Mouse (Mus musculus) embryonic facial prominence, embryonic 12.5 days (tissue): ENCODE results near the gene Bcas1. TPM values are rescaled to one million over a fixed set of nuclear protein-coding genes. Genes with fewer than 3 reads are reported as not detected.

Experiments used
- ATAC-seq: fragments of 200-750 bp; cut with Nextera tagmentation; 2 replicates; pipeline ENCODE4 v1.8.0; 2017; ENCODE audit not compliant: insufficient number of reproducible peaks, insufficient read depth, low FRiP score, low TSS enrichment
- H3K27ac ChIP-seq: fragments of 300-500 bp; sonication (generic); 2 replicates; pipeline ENCODE4 v1.5.1; 2016; ENCODE audit warnings: mild to moderate bottlenecking
- H3K27me3 ChIP-seq: fragments of 300-500 bp; sonication (generic); 2 replicates; pipeline ENCODE4 v1.6.1; 2016; ENCODE audit warnings: mild to moderate bottlenecking, moderate library complexity
- H3K36me3 ChIP-seq: fragments of 300-500 bp; sonication (generic); 2 replicates; pipeline ENCODE4 v1.6.1; 2016; ENCODE audit warnings: mild to moderate bottlenecking
- H3K4me1 ChIP-seq: fragments of 300-500 bp; sonication (generic); 2 replicates; pipeline ENCODE4 v1.6.1; 2016
- H3K4me2 ChIP-seq: fragments of 300-500 bp; sonication (generic); replicated peaks from 2 replicates; pipeline ENCODE4 v1.6.1; 2016; ENCODE audit warnings: mild to moderate bottlenecking, moderate library complexity
- H3K4me3 ChIP-seq: fragments of 300-500 bp; sonication (generic); 2 replicates; pipeline ENCODE4 v1.5.1; 2016; ENCODE audit warnings: mild to moderate bottlenecking
- H3K9ac ChIP-seq: fragments of 300-500 bp; sonication (generic); 2 replicates; pipeline ENCODE4 v1.6.1; 2016; ENCODE audit warnings: mild to moderate bottlenecking, moderate library complexity
- H3K9me3 ChIP-seq: fragments of 300-500 bp; sonication (generic); 2 replicates; pipeline ENCODE4 v1.6.1; 2016; ENCODE audit warnings: mild to moderate bottlenecking, moderate library complexity
- WGBS: fragments of 180-500 bp; shearing (Covaris S2); methylation state at CpG from one replicate; pipeline ENCODE4 v1.1.7; 2016; 5-methylcytosine and 5-hydroxymethylcytosine counted together
- polyA plus RNA-seq: library from polyadenylated mRNA; unstranded; fragments of >200 nt; fragmentation: Nextera tagmentation; extraction: Ambion mirVana; gene quantifications from 2 replicates; pipeline ENCODE4 v1.2.1, GENCODE M21; 2016

Bcas1 gene
- polyA plus RNA-seq, 1 experiment from 2014 or later = 1.3 TPM

- H3K27me3 ChIP-seq = no peaks in the 10 kb centered on the region
- H3K4me1 ChIP-seq = peaks cover 10% of the 10 kb centered on the region
- H3K27ac ChIP-seq = no peak overlapping the region
- peak overlapping the region; percentile 39 for H3K9ac ChIP-seq
- H3K9me3 ChIP-seq = no peaks in the 10 kb centered on the region
- H3K36me3 ChIP-seq = no peaks in the 10 kb centered on the region
- H3K4me3 ChIP-seq = peak overlapping the region; percentile 27
- H3K4me2 ChIP-seq = peak overlapping the region; percentile 55
- ATAC-seq = no peak
- 4% methylated on average over 19 of the region's 19 CpGs for WGBS
Observed at GRCm38 (mm10) chr2:170323925-170324347, 103.7 kb downstream of the Bcas1 start.

- no peak overlapping the region for H3K27ac ChIP-seq
Observed at GRCm38 (mm10) chr2:170322013-170322414, 105.6 kb downstream of the Bcas1 start.

GRCm38 (mm10) chr2:170321579-170321978 is 106.1 kb downstream of the Bcas1 start:
- WGBS = 33% methylated on average over 5 of the region's 5 CpGs
- no peak overlapping the region for H3K9ac ChIP-seq
- H3K36me3 ChIP-seq = no peaks in the 10 kb centered on the region
- H3K9me3 ChIP-seq = no peaks in the 10 kb centered on the region
- H3K27me3 ChIP-seq = no peaks in the 10 kb centered on the region
- H3K4me2 ChIP-seq = no peak overlapping the region
- H3K4me3 ChIP-seq = no peak overlapping the region
- H3K4me1 ChIP-seq = peaks cover 15% of the 10 kb centered on the region
- no peak overlapping the region for H3K27ac ChIP-seq
- ATAC-seq = no peak

More at GRCm38 (mm10) chr2:170322013-170322414, 105.6 kb downstream of the Bcas1 start:
- Histone ChIP-seq H3K9me3 (no peaks in the 10 kb centered on the region), H3K4me2 (no peak overlapping the region), H3K36me3 (no peaks in the 10 kb centered on the region), H3K9ac (no peak overlapping the region), H3K4me3 (no peak overlapping the region), H3K4me1 (peaks cover 15% of the 10 kb centered on the region), H3K27me3 (no peaks in the 10 kb centered on the region)
- no peak for ATAC-seq
- WGBS = 27% methylated on average over 3 of the region's 3 CpGs

GRCm38 (mm10) chr2:170319533-170320463 is 107.8 kb downstream of the Bcas1 start:
- Histone ChIP-seq H3K4me3 (peak overlapping the region; percentile 38), H3K36me3 (no peaks in the 10 kb centered on the region), H3K9me3 (no peaks in the 10 kb centered on the region), H3K27ac (peak overlapping the region; percentile 76), H3K27me3 (no peaks in the 10 kb centered on the region), H3K9ac (peak overlapping the region; percentile 56), H3K4me1 (peaks cover 15% of the 10 kb centered on the region), H3K4me2 (peak overlapping the region; percentile 64)
- WGBS = 21% methylated on average over 20 of the region's 20 CpGs
- no peak for ATAC-seq

- Histone ChIP-seq H3K4me1 (peaks cover 15% of the 10 kb centered on the region), H3K27ac (peak overlapping the region; percentile 76), H3K27me3 (no peaks in the 10 kb centered on the region), H3K4me2 (peak overlapping the region; percentile 64), H3K4me3 (peak overlapping the region; percentile 38), H3K9me3 (no peaks in the 10 kb centered on the region), H3K36me3 (no peaks in the 10 kb centered on the region), H3K9ac (0 out of 2 replicates have a peak overlapping the region, but pooled peaks have one; percentile 16)
- 9% methylated on average over 25 of the region's 25 CpGs for WGBS
- ATAC-seq = peak; percentile 94
Observed at GRCm38 (mm10) chr2:170318713-170319532, 108.7 kb downstream of the Bcas1 start.

- Histone ChIP-seq H3K9ac (no peak overlapping the region), H3K4me3 (no peak overlapping the region), H3K27me3 (no peaks in the 10 kb centered on the region), H3K9me3 (no peaks in the 10 kb centered on the region), H3K4me2 (no peak overlapping the region), H3K36me3 (no peaks in the 10 kb centered on the region), H3K4me1 (peaks cover 11% of the 10 kb centered on the region), H3K27ac (no peak overlapping the region)
- WGBS = 82% methylated on average over 4 of the region's 4 CpGs
- ATAC-seq = no peak
Observed at GRCm38 (mm10) chr2:170316774-170317173, 110.9 kb downstream of the Bcas1 start.

GRCm38 (mm10) chr2:170316344-170316743 is 111.3 kb downstream of the Bcas1 start:
- no peaks in the 10 kb centered on the region for H3K36me3 ChIP-seq
- peaks cover 7% of the 10 kb centered on the region for H3K4me1 ChIP-seq
- no peak overlapping the region for H3K9ac ChIP-seq
- H3K4me3 ChIP-seq = no peak overlapping the region
- 84% methylated on average over 8 of the region's 8 CpGs for WGBS
- H3K27me3 ChIP-seq = no peaks in the 10 kb centered on the region
- H3K9me3 ChIP-seq = no peaks in the 10 kb centered on the region
- no peak overlapping the region for H3K4me2 ChIP-seq
- no peak overlapping the region for H3K27ac ChIP-seq
- no peak for ATAC-seq

- no peak overlapping the region for H3K4me2 ChIP-seq
- no peaks in the 10 kb centered on the region for H3K9me3 ChIP-seq
- no peaks in the 10 kb centered on the region for H3K27me3 ChIP-seq
- no peak overlapping the region for H3K4me3 ChIP-seq
- ATAC-seq = no peak
- no peaks in the 10 kb centered on the region for H3K36me3 ChIP-seq
- H3K27ac ChIP-seq = no peak overlapping the region
- H3K4me1 ChIP-seq = peaks cover 20% of the 10 kb centered on the region
- 81% methylated on average over 6 of the region's 6 CpGs for WGBS
- no peak overlapping the region for H3K9ac ChIP-seq
Observed at GRCm38 (mm10) chr2:170310988-170311359, 116.7 kb downstream of the Bcas1 start.

- 78% methylated on average over 13 of the region's 13 CpGs for WGBS
- no peak overlapping the region for H3K27ac ChIP-seq
- no peaks in the 10 kb centered on the region for H3K27me3 ChIP-seq
- H3K9ac ChIP-seq = no peak overlapping the region
- no peak overlapping the region for H3K4me3 ChIP-seq
- no peak overlapping the region for H3K4me2 ChIP-seq
- no peak for ATAC-seq
- H3K36me3 ChIP-seq = no peaks in the 10 kb centered on the region
- H3K4me1 ChIP-seq = peaks cover 20% of the 10 kb centered on the region
- no peaks in the 10 kb centered on the region for H3K9me3 ChIP-seq
Observed at GRCm38 (mm10) chr2:170310310-170310987, 117.2 kb downstream of the Bcas1 start.

GRCm38 (mm10) chr2:170308966-170309365 is 118.7 kb downstream of the Bcas1 start:
- Histone ChIP-seq H3K9ac (no peak overlapping the region), H3K36me3 (no peaks in the 10 kb centered on the region), H3K4me2 (no peak overlapping the region), H3K27ac (0 out of 2 replicates have a peak overlapping the region, but pooled peaks have one; percentile 18), H3K4me3 (no peak overlapping the region), H3K4me1 (peaks cover 20% of the 10 kb centered on the region), H3K27me3 (no peaks in the 10 kb centered on the region), H3K9me3 (no peaks in the 10 kb centered on the region)
- WGBS = 52% methylated on average over 9 of the region's 9 CpGs
- ATAC-seq = 0 out of 2 replicates have a peak, but pooled peaks have one; percentile 22
